Mouse (Mus musculus): ENCODE data around the gene Hoxb6.

DNA sequence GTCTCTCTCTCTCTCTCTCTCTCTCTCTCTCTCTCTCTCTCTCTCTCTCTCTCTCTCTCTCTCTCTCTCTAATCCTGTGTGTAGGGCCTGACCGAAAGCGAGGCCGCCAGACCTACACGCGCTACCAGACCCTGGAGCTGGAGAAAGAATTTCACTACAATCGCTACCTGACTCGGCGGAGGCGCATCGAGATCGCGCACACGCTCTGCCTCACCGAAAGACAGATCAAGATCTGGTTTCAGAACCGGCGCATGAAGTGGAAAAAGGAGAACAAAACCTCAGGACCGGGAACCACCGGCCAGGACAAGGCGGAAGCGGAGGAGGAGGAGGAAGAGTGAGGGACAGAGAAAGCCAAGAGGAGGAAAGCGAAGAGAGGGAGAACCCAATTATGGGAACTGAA lies 3.0 kb upstream of the Hoxb6 start:
- no peak for TF ChIP-seq POLR2A (IDR thresholded peaks at IDR 0.05; ENCODE audit: borderline replicate concordance, extremely low read depth, insufficient read depth, insufficient read length, poor library complexity, severe bottlenecking)
- TF ChIP-seq CTCF (IDR thresholded peaks at IDR 0.05; ENCODE audit: borderline replicate concordance, extremely low read depth, insufficient read depth, insufficient read length), result no peak

Measured in brain, embryonic 14.5 days (tissue).